Mouse (Mus musculus): ENCODE measurements at regions not wholly inside any gene's neighbourhood (a gene's known extent, or its start where the extent isn't known, plus 50 kb on each side); places are given as distances from the start of the nearest gene placed in this dataset.

- Histone ChIP-seq H3K27ac (ENCODE audit: low read depth) (no peak overlapping the region), H3K27me3 (ENCODE audit: insufficient read depth, low read length) (no peaks in the 10 kb centered on the region), H3K36me3 (ENCODE audit: insufficient read depth) (no peaks in the 10 kb centered on the region), H3K4me1 (ENCODE audit: insufficient read depth) (no peaks in the 10 kb centered on the region), H3K4me3 (ENCODE audit: low read depth, low read length) (no peak overlapping the region), H3K4me2 (no peak overlapping the region), H3K9ac (no peak overlapping the region), H3K9me3 (ENCODE audit: low read depth, low read length) (no peaks in the 10 kb centered on the region)
- DNase-seq (no peak), ATAC-seq (ENCODE audit: insufficient read depth) (no peak)
- no peak for TF ChIP-seq CTCF (IDR thresholded peaks at IDR 0.05; ENCODE audit: low read depth)
- WGBS = 83% methylated on average over 3 of the region's 3 CpGs
Observed at GRCm38 (mm10) chr14:48815941-48816340, 142.3 kb upstream of the Otx2 start.

DNA sequence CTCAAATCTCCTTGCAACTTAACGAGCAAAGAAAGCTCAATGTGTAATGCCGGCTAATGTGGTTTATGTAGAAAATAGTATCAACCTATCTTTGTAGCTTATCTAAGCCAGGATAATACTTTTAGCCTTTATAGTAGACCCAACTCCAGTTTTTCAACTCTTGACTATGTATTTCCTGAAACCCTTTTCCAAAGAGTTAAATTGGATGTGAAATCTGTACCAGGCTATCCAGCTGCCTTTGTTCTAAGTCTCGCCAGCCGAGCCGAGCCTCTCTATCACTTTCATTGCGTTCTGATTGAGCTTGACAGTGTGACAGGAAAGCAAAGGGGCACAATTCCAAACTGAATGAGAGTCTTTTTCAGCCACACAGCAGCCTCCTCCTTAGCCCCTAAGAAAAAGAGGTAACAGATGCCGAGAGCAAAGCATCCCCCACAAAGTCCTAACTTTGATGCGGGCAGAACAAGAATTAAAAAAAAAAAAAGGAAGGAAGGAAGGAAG, 141.7 kb upstream of the Otx2 start:
- Histone ChIP-seq H3K4me3 (ENCODE audit: low read depth, low read length) (no peak overlapping the region), H3K36me3 (ENCODE audit: insufficient read depth) (no peaks in the 10 kb centered on the region), H3K27me3 (ENCODE audit: insufficient read depth, low read length) (no peaks in the 10 kb centered on the region), H3K9ac (no peak overlapping the region), H3K27ac (ENCODE audit: low read depth) (no peak overlapping the region), H3K4me1 (ENCODE audit: insufficient read depth) (no peaks in the 10 kb centered on the region), H3K9me3 (ENCODE audit: low read depth, low read length) (no peaks in the 10 kb centered on the region), H3K4me2 (no peak overlapping the region)
- no peak for TF ChIP-seq CTCF (IDR thresholded peaks at IDR 0.05; ENCODE audit: low read depth)
- ATAC-seq (ENCODE audit: insufficient read depth) (no peak), DNase-seq (no peak)
- 71% methylated on average over 8 of the region's 8 CpGs for WGBS

DNA sequence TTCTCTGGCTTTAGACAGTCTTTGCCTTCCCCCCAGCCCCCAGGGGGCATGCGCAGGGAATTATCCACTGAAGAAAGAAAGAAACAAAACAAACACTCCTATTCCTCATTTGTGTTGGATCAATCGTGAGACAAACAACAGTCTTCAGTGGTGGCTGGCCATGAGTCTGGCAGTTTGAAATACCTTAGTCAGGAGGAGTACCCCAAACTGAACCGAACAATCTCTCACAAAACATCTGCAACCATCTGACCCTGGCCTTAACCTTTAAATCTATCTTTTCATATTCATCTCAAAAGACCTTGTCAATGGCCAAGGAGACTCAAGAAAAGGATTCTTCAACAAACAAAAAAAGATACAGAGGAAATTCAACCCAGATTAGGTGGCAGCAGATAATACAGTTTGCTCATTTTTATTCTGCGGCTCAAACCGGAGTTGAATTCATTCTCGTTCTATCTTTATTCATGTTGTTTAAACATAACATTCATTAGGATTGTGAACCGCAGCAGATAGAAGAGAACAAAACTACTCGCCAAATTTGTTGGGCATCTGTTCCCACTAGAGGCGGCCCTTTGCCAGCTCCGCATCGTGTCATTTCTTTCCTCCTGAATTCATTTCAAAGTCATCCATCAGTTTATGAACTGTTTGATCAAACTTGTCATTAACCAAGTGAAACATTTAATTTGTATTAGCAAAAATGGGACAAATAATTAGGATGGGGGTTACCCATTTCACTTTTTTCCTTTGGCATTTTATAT, 139.3 kb upstream of the Otx2 start:
- Histone ChIP-seq H3K4me2 (no peak overlapping the region), H3K4me1 (ENCODE audit: insufficient read depth) (no peaks in the 10 kb centered on the region), H3K36me3 (ENCODE audit: insufficient read depth) (no peaks in the 10 kb centered on the region), H3K27me3 (ENCODE audit: insufficient read depth, low read length) (no peaks in the 10 kb centered on the region), H3K4me3 (ENCODE audit: low read depth, low read length) (no peak overlapping the region), H3K9me3 (ENCODE audit: low read depth, low read length) (no peaks in the 10 kb centered on the region), H3K9ac (no peak overlapping the region), H3K27ac (ENCODE audit: low read depth) (no peak overlapping the region)
- TF ChIP-seq CTCF (IDR thresholded peaks at IDR 0.05; ENCODE audit: low read depth) = no peak
- 72% methylated on average over 11 of the region's 11 CpGs for WGBS
- no peak for DNase-seq
- no peak for ATAC-seq (ENCODE audit: insufficient read depth)

DNA sequence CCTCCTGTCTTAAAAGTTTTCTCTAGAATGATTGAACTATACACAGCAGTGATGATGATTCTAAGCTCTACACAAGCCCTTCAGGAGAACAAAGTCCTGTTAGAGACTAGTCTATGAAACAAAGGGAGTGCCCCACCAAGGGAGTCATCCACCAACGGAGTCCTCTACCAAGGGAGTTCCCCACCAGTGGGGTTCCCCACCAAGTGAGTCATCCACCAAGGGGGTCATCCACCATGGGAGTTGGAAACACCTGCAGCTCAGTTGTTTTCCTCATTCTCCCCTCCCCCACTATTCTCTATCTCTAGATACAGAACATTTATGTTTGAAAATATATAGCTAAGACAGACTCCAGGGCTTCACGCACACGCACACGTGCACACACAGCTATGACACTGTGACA, 130.5 kb upstream of the Otx2 start:
- H3K36me3 ChIP-seq (ENCODE audit: insufficient read depth) = no peaks in the 10 kb centered on the region
- ATAC-seq (ENCODE audit: insufficient read depth) (no peak), DNase-seq (no peak)
- no peak for TF ChIP-seq CTCF (IDR thresholded peaks at IDR 0.05; ENCODE audit: low read depth)
- no peak overlapping the region for H3K27ac ChIP-seq (ENCODE audit: low read depth)
- H3K9me3 ChIP-seq (ENCODE audit: low read depth, low read length) = no peaks in the 10 kb centered on the region
- H3K4me3 ChIP-seq (ENCODE audit: low read depth, low read length) = no peak overlapping the region
- 90% methylated on average over 4 of the region's 4 CpGs for WGBS
- no peak overlapping the region for H3K9ac ChIP-seq
- H3K4me1 ChIP-seq (ENCODE audit: insufficient read depth) = no peaks in the 10 kb centered on the region
- no peak overlapping the region for H3K4me2 ChIP-seq
- no peaks in the 10 kb centered on the region for H3K27me3 ChIP-seq (ENCODE audit: insufficient read depth, low read length)

DNA sequence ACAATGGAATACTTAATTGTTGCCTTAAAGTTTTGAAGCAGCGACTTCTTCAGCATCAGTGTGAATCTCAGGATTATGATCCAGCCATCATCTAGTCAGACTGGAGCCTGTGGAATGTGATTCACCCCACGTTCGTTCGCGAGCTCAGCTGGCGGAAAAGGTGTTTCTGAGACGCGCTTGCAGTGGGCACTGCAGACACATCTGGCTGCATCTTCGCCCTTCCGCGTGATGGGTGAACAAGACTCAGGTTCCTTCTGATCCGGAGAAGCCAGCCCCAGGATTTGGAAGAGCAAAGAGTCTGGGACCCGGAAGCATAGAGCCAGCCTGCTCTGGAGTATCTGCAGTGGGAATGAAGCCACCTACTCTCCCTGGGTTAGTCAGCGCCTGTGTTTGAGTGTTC, 127.7 kb upstream of the Otx2 start:
- Histone ChIP-seq H3K4me2 (no peak overlapping the region), H3K27me3 (ENCODE audit: insufficient read depth, low read length) (no peaks in the 10 kb centered on the region), H3K36me3 (ENCODE audit: insufficient read depth) (no peaks in the 10 kb centered on the region), H3K4me3 (ENCODE audit: low read depth, low read length) (no peak overlapping the region), H3K27ac (ENCODE audit: low read depth) (no peak overlapping the region), H3K4me1 (ENCODE audit: insufficient read depth) (no peaks in the 10 kb centered on the region), H3K9ac (no peak overlapping the region), H3K9me3 (ENCODE audit: low read depth, low read length) (no peaks in the 10 kb centered on the region)
- WGBS = 43% methylated on average over 14 of the region's 14 CpGs
- no peak for DNase-seq
- ATAC-seq (ENCODE audit: insufficient read depth) = no peak
- no peak for TF ChIP-seq CTCF (IDR thresholded peaks at IDR 0.05; ENCODE audit: low read depth)

GRCm38 (mm10) chr14:48800857-48801256, 127.2 kb upstream of the Otx2 start:
- no peaks in the 10 kb centered on the region for H3K9me3 ChIP-seq (ENCODE audit: low read depth, low read length)

GRCm38 (mm10) chr14:48800100-48800449, 126.5 kb upstream of the Otx2 start:
- ATAC-seq (ENCODE audit: insufficient read depth) = no peak
- Histone ChIP-seq H3K9me3 (ENCODE audit: low read depth, low read length) (no peaks in the 10 kb centered on the region), H3K4me2 (no peak overlapping the region), H3K4me3 (ENCODE audit: low read depth, low read length) (no peak overlapping the region), H3K36me3 (ENCODE audit: insufficient read depth) (no peaks in the 10 kb centered on the region), H3K27ac (ENCODE audit: low read depth) (no peak overlapping the region), H3K27me3 (ENCODE audit: insufficient read depth, low read length) (no peaks in the 10 kb centered on the region), H3K9ac (no peak overlapping the region), H3K4me1 (ENCODE audit: insufficient read depth) (no peaks in the 10 kb centered on the region)
- no peak for TF ChIP-seq CTCF (IDR thresholded peaks at IDR 0.05; ENCODE audit: low read depth)
- no peak for DNase-seq
- 64% methylated on average over 4 of the region's 4 CpGs for WGBS

More at GRCm38 (mm10) chr14:48800857-48801256, 127.2 kb upstream of the Otx2 start:
- H3K9ac ChIP-seq = no peak overlapping the region
- H3K4me2 ChIP-seq = no peak overlapping the region
- DNase-seq (peak; percentile 45), ATAC-seq (ENCODE audit: insufficient read depth) (no peak)
- 12% methylated on average over 5 of the region's 5 CpGs for WGBS
- H3K27ac ChIP-seq (ENCODE audit: low read depth) = no peak overlapping the region
- no peaks in the 10 kb centered on the region for H3K4me1 ChIP-seq (ENCODE audit: insufficient read depth)
- no peak overlapping the region for H3K4me3 ChIP-seq (ENCODE audit: low read depth, low read length)
- no peaks in the 10 kb centered on the region for H3K36me3 ChIP-seq (ENCODE audit: insufficient read depth)
- H3K27me3 ChIP-seq (ENCODE audit: insufficient read depth, low read length) = no peaks in the 10 kb centered on the region
- TF ChIP-seq CTCF (IDR thresholded peaks at IDR 0.05; ENCODE audit: low read depth) = no peak
